Mouse (Mus musculus) layer of hippocampus, adult 8-10 months (tissue): ENCODE results near the gene Adam6a. TPM values are rescaled to one million over a fixed set of nuclear protein-coding genes. Genes with fewer than 3 reads are reported as not detected.
"Not testable (repeated sequence)": the region's sequence is repeated elsewhere in the genome, so short reads cannot be mapped to it uniquely, and the experiment has no call there.

Source experiments
- DNase-seq, 2 experiments: peaks; one replicate each; pipeline ENCODE4 v3.0.0; 2022; ENCODE audit warnings: low spot score in 2 of 2
- total RNA-seq, 4 experiments: library from RNA; stranded (reverse); gene quantifications; 2 replicates each; pipeline ENCODE4 v1.2.4; 2022

Adam6a gene
- not detected for total RNA-seq

- DNase-seq: not testable (repeated sequence)
Measured at GRCm38 (mm10) chr12:113543608-113544007, at the start of gene Adam6a. Gene Adam6a, plus strand, starts transcription at chr12:113543908.

- DNase-seq: no peak
Measured at GRCm38 (mm10) chr12:113525901-113526300, 17.8 kb upstream of the Adam6a start.

- DNase-seq: peak in 1 of 2 experiments; percentile 2
Measured at GRCm38 (mm10) chr12:113578241-113578640, 34.5 kb downstream of the Adam6a start.

- no peak for DNase-seq
Measured at GRCm38 (mm10) chr12:113588001-113588400, 44.3 kb downstream of the Adam6a start.

Other genes starting within 250 kb of the Adam6a start
- not detected for gene Adam6b, start 54.4 kb upstream of the Adam6a start, total RNA-seq